Mouse (Mus musculus) layer of hippocampus, postnatal 10 days (tissue): Measurements from ENCODE around the gene Ubxn4. TPM values are rescaled to one million over a fixed set of nuclear protein-coding genes. Genes with fewer than 3 reads are reported as not detected.
"Not testable (repeated sequence)": the region's sequence is repeated elsewhere in the genome, so short reads cannot be mapped to it uniquely, and the experiment has no call there.

Source experiments
- DNase-seq, 2 experiments: peaks; one replicate each; pipeline ENCODE4 v3.0.0; 2021; ENCODE audit warnings: low spot score in 2 of 2
- microRNA-seq, 2 experiments: library from miRNA; unstranded; fragments of <30 nt; microRNA quantifications; one replicate each; pipeline ENCODE4 v1.2.0; 2021
- total RNA-seq, 2 experiments: library from RNA; stranded (reverse); gene quantifications; 2 replicates each; pipeline ENCODE4 v1.2.3; 2021

The Ubxn4 gene
- total RNA-seq, 2 experiments from 2014 or later, result 58.8 to 63.6 TPM

DNA sequence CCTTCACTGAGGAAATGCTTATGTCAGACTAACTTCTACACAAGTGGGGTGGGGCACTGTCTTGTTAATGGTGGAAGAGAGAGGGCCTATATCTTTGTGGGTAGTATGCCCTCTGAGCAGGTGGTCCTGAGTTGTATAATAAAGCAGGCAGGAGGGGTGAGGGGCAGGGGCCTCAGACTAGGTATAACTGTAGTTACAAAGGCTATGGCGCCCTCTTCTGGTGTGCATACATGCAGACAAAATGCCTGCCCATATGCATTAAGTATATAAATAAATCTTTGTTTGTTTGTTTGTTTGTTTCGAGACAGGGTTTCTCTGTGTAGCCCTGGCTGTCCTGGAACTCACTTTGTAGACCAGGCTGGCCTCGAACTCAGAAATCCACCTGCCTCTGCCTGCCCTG, 65.3 kb downstream of the Ubxn4 start:
- no peak for DNase-seq

DNA sequence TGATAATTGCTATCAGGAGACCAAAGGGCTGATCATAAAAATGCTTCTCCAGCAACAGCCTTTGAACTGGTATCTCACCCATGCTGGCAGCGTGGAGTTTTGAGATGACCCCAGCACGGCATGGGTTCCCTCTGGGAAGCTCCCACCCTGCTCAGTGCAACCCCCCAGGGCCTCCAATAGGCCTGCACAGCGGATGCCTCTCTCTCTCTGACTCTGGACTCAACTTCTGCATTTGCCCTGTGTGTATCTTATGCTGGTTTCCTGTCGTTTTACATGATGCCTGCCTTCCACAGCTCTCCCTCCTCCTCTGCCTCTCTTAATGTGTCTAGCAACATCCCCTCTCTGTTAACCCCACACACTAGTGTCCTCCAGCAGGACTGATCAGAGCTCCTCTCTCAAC, 70.9 kb downstream of the Ubxn4 start:
- no peak for DNase-seq

DNA sequence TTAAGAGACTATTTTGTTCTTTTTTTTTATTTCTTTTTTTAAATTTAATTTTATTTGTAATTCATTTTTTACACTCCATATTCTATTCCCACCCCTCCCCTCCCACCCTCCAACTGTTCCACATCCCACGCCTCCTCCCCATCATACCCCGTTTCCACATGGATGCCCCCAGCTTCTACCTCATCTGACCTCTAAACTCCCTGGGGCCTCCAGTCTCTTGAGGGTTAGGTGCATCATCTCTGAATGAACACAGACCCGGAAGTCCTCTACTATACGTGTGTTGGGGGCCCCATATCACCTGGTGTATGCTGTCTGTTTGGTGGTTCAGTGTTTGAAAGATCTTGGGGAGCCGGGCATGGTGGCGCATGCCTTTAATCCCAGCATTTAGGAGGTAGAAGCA, 75.5 kb downstream of the Ubxn4 start:
- not testable (repeated sequence) for DNase-seq

- no peak for DNase-seq
Measured at GRCm38 (mm10) chr1:128323026-128323643, 79.4 kb downstream of the Ubxn4 start.

DNA sequence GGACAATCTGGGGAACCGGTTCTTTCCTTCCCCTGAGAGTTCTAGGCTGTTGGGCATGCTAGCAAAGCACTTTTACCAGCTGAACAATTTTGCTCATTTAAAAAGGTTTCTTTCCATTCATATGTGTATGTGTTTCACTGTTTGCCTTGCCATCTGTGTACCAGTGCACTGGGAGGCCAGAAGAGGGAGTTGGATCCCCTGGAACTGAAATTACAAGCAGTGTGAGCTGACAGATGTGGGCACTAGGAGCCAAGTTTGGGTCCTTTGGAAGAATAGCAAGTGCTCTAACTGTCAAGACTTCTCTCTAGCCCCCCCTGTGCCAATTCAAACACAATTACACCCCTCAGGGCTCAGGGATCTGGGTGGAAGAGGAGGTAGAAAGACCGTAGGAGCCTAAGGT, 81.0 kb downstream of the Ubxn4 start:
- DNase-seq, result peak; percentile 29 to 35

GRCm38 (mm10) chr1:128327165-128327564, 83.4 kb downstream of the Ubxn4 start:
- no peak for DNase-seq

DNA sequence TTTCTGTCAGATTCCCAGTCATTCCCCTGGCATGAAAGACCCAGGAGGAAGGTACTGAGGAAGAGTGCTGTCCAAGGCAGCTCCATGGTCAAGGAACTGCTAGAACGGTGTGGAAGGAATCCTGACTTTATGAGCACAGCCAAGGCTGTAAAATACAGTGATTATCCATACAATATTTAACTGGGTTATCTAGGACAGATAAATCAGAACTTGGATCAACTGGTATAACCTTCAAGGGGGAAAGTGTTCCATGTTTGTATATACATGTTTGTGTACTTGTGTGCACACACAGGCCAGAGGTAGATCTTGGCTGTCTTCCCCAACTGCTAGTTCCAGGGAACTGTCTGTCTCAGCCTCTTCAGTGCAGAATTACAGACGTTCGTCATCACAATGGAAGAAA, 84.5 kb downstream of the Ubxn4 start, which contains the start of gene Lct:
Lct (minus strand) TSS at position 101 of the 400 bp plus-strand sequence.
- DNase-seq, result no peak

Small RNA genes lying within 50 kb of the gene (microRNA-seq; reads per million reads assigned to microRNA genes)
- 3,582 to 6,799 reads per million in 2 experiments for gene Mir128-1

Other genes starting within 250 kb of the Ubxn4 start
- 1 to 10 TPM; 8.0 to 9.0 TPM for gene Zranb3, start 140.9 kb upstream of the Ubxn4 start, total RNA-seq
- 100 to 1,000 TPM; 242 to 249 TPM for gene R3hdm1, start 140.7 kb upstream of the Ubxn4 start, total RNA-seq
- 10 to 100 TPM; 16.6 to 20.2 TPM for gene Lct, start 84.4 kb downstream of the Ubxn4 start, total RNA-seq
- gene Mcm6, start 115.7 kb downstream of the Ubxn4 start, total RNA-seq, result 10 to 100 TPM; 18.6 to 20.6 TPM
- 10 to 100 TPM; 70.2 to 77.2 TPM for gene Dars, start 173.4 kb downstream of the Ubxn4 start, total RNA-seq